Mouse (Mus musculus) kidney, adult 2 months (tissue): Measurements from ENCODE around the gene Hibch.

Experiments
- CTCF ChIP-seq: fragments of 200-500 bp; conservative IDR thresholded peaks from 2 replicates; pipeline ENCODE4 v1.5.1; 2011; ENCODE audit warnings: low read depth, mild to moderate bottlenecking, control low read depth, low read length, moderate library complexity, mixed read lengths; ENCODE audit not compliant: insufficient read depth, insufficient read length
- POLR2A ChIP-seq: fragments of 200-500 bp; IDR thresholded peaks from one replicate; pipeline ENCODE4 v1.6.1; 2011; ENCODE audit warnings: low read depth, low read length, control low read depth

DNA sequence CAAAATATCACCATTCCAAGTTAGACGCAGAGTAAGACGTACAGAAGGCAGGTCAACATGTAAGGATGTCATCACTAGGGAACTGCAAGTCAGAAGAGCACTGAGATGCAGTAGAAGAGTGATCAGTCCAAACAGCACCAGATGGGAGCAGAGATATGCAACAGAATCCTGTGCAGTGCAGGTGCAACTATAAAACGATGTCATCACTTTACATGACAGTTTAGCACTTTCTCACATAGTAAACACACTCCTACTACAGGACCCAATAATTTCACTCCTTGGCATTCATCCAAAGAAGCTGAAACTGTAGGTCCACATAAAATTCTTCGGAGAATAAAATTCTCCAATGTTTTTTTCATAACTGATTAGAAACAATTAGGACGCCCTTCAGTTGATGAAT, 89.8 kb downstream of the Hibch start:
- TF ChIP-seq CTCF, result no peak
- no peak for TF ChIP-seq POLR2A
